Mouse (Mus musculus) intestine, embryonic 14.5 days (tissue): Measurements from ENCODE around the gene Selenop. TPM values are rescaled to one million over a fixed set of nuclear protein-coding genes. Genes with fewer than 3 reads are reported as not detected.
"Not testable (repeated sequence)": the region's sequence is repeated elsewhere in the genome, so short reads cannot be mapped to it uniquely, and the experiment has no call there.

Experiments
- ATAC-seq: fragments of 200-750 bp; cut with Nextera tagmentation; replicated peaks from 2 replicates; pipeline ENCODE4 v1.8.0; 2017; ENCODE audit warnings: low read depth, moderate number of reproducible peaks, moderate TSS enrichment, moderate library complexity; ENCODE audit not compliant: low FRiP score, low TSS enrichment
- DNase-seq: peaks from one replicate; pipeline ENCODE4 v3.0.0-alpha.2; 2018; ENCODE audit warnings: low spot score
- H3K27ac ChIP-seq: fragments of 300-500 bp; sonication (generic); 2 replicates; pipeline ENCODE4 v1.5.1; 2014; ENCODE audit warnings: low read depth, mild to moderate bottlenecking, control low read depth
- H3K27me3 ChIP-seq: fragments of 300-500 bp; sonication (generic); replicated peaks from 2 replicates; pipeline ENCODE4 v1.6.1; 2014; ENCODE audit warnings: low read length, control low read depth; ENCODE audit not compliant: control insufficient read depth, insufficient read depth
- H3K36me3 ChIP-seq: fragments of 300-500 bp; sonication (generic); 2 replicates; pipeline ENCODE4 v1.6.1; 2014; ENCODE audit warnings: low read length, control low read depth; ENCODE audit not compliant: control insufficient read depth, insufficient read depth
- H3K4me1 ChIP-seq: fragments of 300-500 bp; sonication (generic); replicated peaks from 2 replicates; pipeline ENCODE4 v1.6.1; 2014; ENCODE audit warnings: low read length, control low read depth, mixed read lengths; ENCODE audit not compliant: control insufficient read depth, insufficient read depth
- H3K4me2 ChIP-seq: fragments of 300-500 bp; sonication (generic); 2 replicates; pipeline ENCODE4 v1.6.1; 2014; ENCODE audit warnings: low read length
- H3K4me3 ChIP-seq: fragments of 300-500 bp; sonication (generic); 2 replicates; pipeline ENCODE4 v1.5.1; 2014; ENCODE audit warnings: low read depth, low read length, control low read depth, mixed read lengths
- H3K9ac ChIP-seq: fragments of 300-500 bp; sonication (generic); 2 replicates; pipeline ENCODE4 v1.6.1; 2014; ENCODE audit warnings: mild to moderate bottlenecking, low read length
- H3K9me3 ChIP-seq: fragments of 300-500 bp; sonication (generic); 2 replicates; pipeline ENCODE4 v1.6.1; 2016; ENCODE audit warnings: low read length, control low read depth; ENCODE audit not compliant: control insufficient read depth
- WGBS: fragments of 180-500 bp; shearing (Covaris S2); extraction: QIAGEN DNeasy Blood & Tissue Kit; methylation state at CpG from one replicate; pipeline ENCODE4 v1.1.7; 2014; 5-methylcytosine and 5-hydroxymethylcytosine counted together
- polyA plus RNA-seq: library from polyadenylated mRNA; unstranded; fragments of >200 nt; fragmentation: Nextera tagmentation; extraction: Ambion mirVana; gene quantifications from 2 replicates; pipeline ENCODE4 v1.2.1, GENCODE M21; 2014

Gene Selenop
- polyA plus RNA-seq, 1 experiment from 2014 or later = 172 TPM

- ATAC-seq = no peak
- Histone ChIP-seq H3K9me3 (no peaks in the 10 kb centered on the region), H3K36me3 (no peaks in the 10 kb centered on the region)
Measured at GRCm38 (mm10) chr15:3233837-3234551, 34.4 kb upstream of the Selenop start.

GRCm38 (mm10) chr15:3236338-3236737, 32.0 kb upstream of the Selenop start:
- no peaks in the 10 kb centered on the region for H3K9me3 ChIP-seq
- no peak overlapping the region for H3K4me3 ChIP-seq
- no peak for DNase-seq
- H3K27ac ChIP-seq = no peak overlapping the region
- no peak overlapping the region for H3K4me2 ChIP-seq
- no peak for ATAC-seq
- H3K27me3 ChIP-seq = no peaks in the 10 kb centered on the region
- no peaks in the 10 kb centered on the region for H3K36me3 ChIP-seq
- 60% methylated on average over 2 of the region's 2 CpGs for WGBS
- 0 out of 2 replicates have a peak, but pooled peaks cover 5% of the 10 kb centered on the region for H3K4me1 ChIP-seq
- H3K9ac ChIP-seq = no peak overlapping the region

More at GRCm38 (mm10) chr15:3233837-3234551, 34.4 kb upstream of the Selenop start:
- no peak overlapping the region for H3K9ac ChIP-seq
- H3K4me1 ChIP-seq = peaks cover 9% of the 10 kb centered on the region; the same call in 1 of the 2 replicates
- no peaks in the 10 kb centered on the region for H3K27me3 ChIP-seq
- no peak for DNase-seq
- no peak overlapping the region for H3K4me2 ChIP-seq
- no peak overlapping the region for H3K4me3 ChIP-seq
- WGBS = 77% methylated on average over 3 of the region's 3 CpGs
- H3K27ac ChIP-seq = no peak overlapping the region

DNA sequence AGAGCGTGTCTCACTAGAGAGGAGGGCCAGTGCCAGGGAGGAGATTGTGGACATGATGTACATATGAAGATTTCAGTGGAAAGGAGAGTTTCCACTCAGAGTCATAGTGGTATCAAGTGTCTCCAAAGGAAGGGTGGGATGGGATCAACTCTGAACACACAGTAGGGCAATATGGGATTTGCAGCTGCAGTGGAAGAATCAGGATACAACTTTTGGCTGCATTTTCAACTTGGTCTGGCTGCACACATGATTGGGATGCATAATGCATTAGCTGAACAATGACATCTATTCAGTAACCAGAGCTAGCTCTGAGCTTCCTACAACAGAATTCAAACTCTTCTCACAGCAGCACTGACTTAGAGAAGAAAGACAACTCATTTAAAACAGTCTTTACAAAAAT, 30.4 kb upstream of the Selenop start:
- H3K4me2 ChIP-seq = no peak overlapping the region
- no peaks in the 10 kb centered on the region for H3K9me3 ChIP-seq
- ATAC-seq = no peak
- H3K27me3 ChIP-seq = no peaks in the 10 kb centered on the region
- no peaks in the 10 kb centered on the region for H3K4me1 ChIP-seq
- 86% methylated on average over 1 of the region's 1 CpGs for WGBS
- H3K27ac ChIP-seq = no peak overlapping the region
- no peaks in the 10 kb centered on the region for H3K36me3 ChIP-seq
- no peak for DNase-seq
- no peak overlapping the region for H3K4me3 ChIP-seq
- H3K9ac ChIP-seq = no peak overlapping the region

DNA sequence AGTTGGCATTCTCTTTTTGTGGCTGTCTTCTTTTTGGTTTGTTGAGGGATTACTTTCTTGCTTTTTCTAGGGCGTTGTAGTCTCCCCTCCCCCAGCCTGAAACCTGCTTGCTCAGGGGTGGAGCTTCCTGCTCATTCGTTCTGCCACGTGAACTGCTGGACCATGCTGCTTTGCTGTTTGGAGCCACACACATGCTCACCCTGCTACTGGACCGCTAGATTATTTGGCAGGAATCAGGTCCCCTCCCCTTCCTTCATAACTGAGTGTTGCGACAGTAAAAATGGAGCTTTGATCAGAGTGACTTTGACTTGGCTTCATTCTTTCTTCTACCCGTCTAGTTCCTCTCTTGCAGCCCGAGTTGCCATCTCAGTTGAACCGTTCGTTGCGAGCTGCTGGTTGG, 23.3 kb upstream of the Selenop start:
- not testable (repeated sequence) for H3K9me3 ChIP-seq

DNA sequence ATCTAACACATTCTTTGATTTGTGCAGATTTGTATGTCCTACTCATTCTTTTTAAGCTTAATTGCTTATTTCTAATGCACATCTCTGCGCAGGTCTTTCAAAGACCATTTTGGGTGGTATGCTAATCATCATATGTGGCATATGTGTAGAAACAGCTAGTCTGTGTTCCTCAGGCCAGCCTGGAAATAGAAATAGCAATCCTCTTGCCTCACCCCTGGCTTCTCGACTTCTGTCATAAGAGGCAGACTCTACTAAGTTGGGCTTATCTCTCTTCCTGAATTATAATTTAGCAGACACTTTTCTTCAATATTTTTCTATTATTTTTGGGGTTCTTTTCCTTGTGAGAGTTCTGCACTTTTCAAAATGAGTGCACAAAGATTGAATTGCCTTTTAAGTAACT, 17.7 kb upstream of the Selenop start:
- H3K27ac ChIP-seq = peak overlapping the region; percentile 10; the same call in 1 of the 2 replicates
- H3K4me2 ChIP-seq = no peak overlapping the region
- 0 out of 2 replicates have a peak, but pooled peaks cover 6% of the 10 kb centered on the region for H3K9me3 ChIP-seq
- ATAC-seq = no peak
- DNase-seq = no peak
- peaks cover 10% of the 10 kb centered on the region; the same call in 1 of the 2 replicates for H3K4me1 ChIP-seq
- no peaks in the 10 kb centered on the region for H3K27me3 ChIP-seq
- 59% methylated on average over 2 of the region's 2 CpGs for WGBS
- H3K4me3 ChIP-seq = no peak overlapping the region
- H3K9ac ChIP-seq = no peak overlapping the region
- H3K36me3 ChIP-seq = no peaks in the 10 kb centered on the region

More for the DNA sequence above, 23.3 kb upstream of the Selenop start:
- H3K4me3 ChIP-seq, H3K27ac ChIP-seq, H3K27me3 ChIP-seq, H3K4me2 ChIP-seq, H3K9ac ChIP-seq, H3K4me1 ChIP-seq, ATAC-seq, H3K36me3 ChIP-seq, DNase-seq: not testable (repeated sequence)
- WGBS = 86% methylated on average over 10 of the region's 10 CpGs

DNA sequence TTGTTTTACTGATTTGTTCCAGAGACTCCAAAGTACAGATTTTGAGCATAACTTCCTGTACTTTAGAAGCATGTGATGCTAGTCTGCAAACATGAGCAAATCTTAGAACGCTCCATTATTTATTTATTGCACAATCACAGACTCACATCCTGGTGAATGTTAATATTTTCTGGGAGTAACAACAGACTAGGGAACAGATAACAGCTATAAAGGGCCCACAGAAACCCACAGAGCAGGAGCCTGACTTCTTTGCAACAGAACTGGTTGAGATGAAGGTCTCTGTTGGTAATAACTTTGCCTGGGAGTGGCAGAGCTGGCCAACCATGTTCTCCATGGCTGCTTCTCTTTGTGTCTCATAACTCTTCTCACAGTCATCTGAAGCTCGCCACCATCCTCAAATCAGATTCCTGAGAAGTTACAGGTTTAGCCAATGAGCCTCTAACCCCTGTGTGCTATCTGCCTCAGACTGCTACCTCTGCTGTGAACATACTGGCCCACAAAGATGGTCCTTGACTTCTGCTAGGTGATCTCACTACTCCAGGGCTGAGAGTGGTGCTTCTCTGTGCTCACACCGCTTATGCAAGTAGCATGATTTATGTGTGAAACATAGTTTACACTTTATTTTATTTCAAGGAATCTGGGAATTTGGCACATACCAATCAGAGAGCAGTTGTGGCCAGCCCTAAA, 17.2 kb upstream of the Selenop start:
- Histone ChIP-seq H3K4me2 (no peak overlapping the region), H3K9me3 (0 out of 2 replicates have a peak, but pooled peaks cover 6% of the 10 kb centered on the region), H3K36me3 (no peaks in the 10 kb centered on the region), H3K9ac (no peak overlapping the region), H3K27ac (peak overlapping the region; percentile 62), H3K27me3 (no peaks in the 10 kb centered on the region), H3K4me3 (no peak overlapping the region), H3K4me1 (peaks cover 10% of the 10 kb centered on the region; the same call in 1 of the 2 replicates)
- no peak for DNase-seq
- ATAC-seq = peak; percentile 77; the same call in 1 of the 2 replicates
- WGBS = 42% methylated on average over 3 of the region's 3 CpGs

GRCm38 (mm10) chr15:3251718-3252067, 16.7 kb upstream of the Selenop start:
- Histone ChIP-seq H3K9me3 (0 out of 2 replicates have a peak, but pooled peaks cover 6% of the 10 kb centered on the region), H3K27ac (peak overlapping the region; percentile 62), H3K36me3 (no peaks in the 10 kb centered on the region), H3K9ac (no peak overlapping the region), H3K4me2 (no peak overlapping the region), H3K4me1 (peaks cover 10% of the 10 kb centered on the region; the same call in 1 of the 2 replicates), H3K4me3 (no peak overlapping the region), H3K27me3 (no peaks in the 10 kb centered on the region)
- ATAC-seq = no peak
- DNase-seq = no peak

- no peak overlapping the region for H3K9ac ChIP-seq
- no peak overlapping the region for H3K4me2 ChIP-seq
- WGBS = 77% methylated on average over 1 of the region's 1 CpGs
- no peaks in the 10 kb centered on the region for H3K36me3 ChIP-seq
- DNase-seq (no peak), ATAC-seq (no peak)
- H3K27ac ChIP-seq = no peak overlapping the region
- 0 out of 2 replicates have a peak, but pooled peaks cover 6% of the 10 kb centered on the region for H3K9me3 ChIP-seq
- H3K4me3 ChIP-seq = no peak overlapping the region
- H3K4me1 ChIP-seq = no peaks in the 10 kb centered on the region
- no peaks in the 10 kb centered on the region for H3K27me3 ChIP-seq
Measured at GRCm38 (mm10) chr15:3259025-3259424, 9.3 kb upstream of the Selenop start.
